Mouse (Mus musculus) forebrain, embryonic 11.5 days (tissue): ENCODE results near the gene Kif2a. TPM values are rescaled to one million over a fixed set of nuclear protein-coding genes. Genes with fewer than 3 reads are reported as not detected.
"Not testable (repeated sequence)": the region's sequence is repeated elsewhere in the genome, so short reads cannot be mapped to it uniquely, and the experiment has no call there.

Source experiments
- ATAC-seq: fragments of 200-750 bp; cut with Nextera tagmentation; replicated peaks from 2 replicates; pipeline ENCODE4 v1.8.0; 2017; ENCODE audit warnings: moderate TSS enrichment; ENCODE audit not compliant: low FRiP score
- DNase-seq: peaks from one replicate; pipeline ENCODE4 v3.0.0-alpha.2; 2017; ENCODE audit warnings: low spot score
- H3K27ac ChIP-seq: fragments of 300-500 bp; sonication (generic); 2 replicates; pipeline ENCODE4 v1.5.1; 2014; ENCODE audit warnings: low read depth, low read length
- H3K27me3 ChIP-seq: fragments of 300-500 bp; sonication (generic); 2 replicates; pipeline ENCODE4 v1.6.1; 2014; ENCODE audit warnings: mild to moderate bottlenecking, low read length, mixed read lengths; ENCODE audit not compliant: control insufficient read depth, insufficient read depth
- H3K36me3 ChIP-seq: fragments of 300-500 bp; sonication (generic); 2 replicates; pipeline ENCODE4 v1.6.1; 2014; ENCODE audit warnings: mild to moderate bottlenecking, low read length, moderate library complexity, mixed read lengths; ENCODE audit not compliant: control insufficient read depth, insufficient read depth
- H3K4me1 ChIP-seq: fragments of 300-500 bp; sonication (generic); replicated peaks from 2 replicates; pipeline ENCODE4 v1.6.1; 2014; ENCODE audit warnings: low read length, mixed read lengths; ENCODE audit not compliant: control insufficient read depth, insufficient read depth
- H3K4me2 ChIP-seq: fragments of 300-500 bp; sonication (generic); 2 replicates; pipeline ENCODE4 v1.6.1; 2014; ENCODE audit warnings: low read depth, mild to moderate bottlenecking, low read length, moderate library complexity, mixed read lengths; ENCODE audit not compliant: severe bottlenecking
- H3K4me3 ChIP-seq: fragments of 300-500 bp; sonication (generic); 2 replicates; pipeline ENCODE4 v1.5.1; 2014; ENCODE audit warnings: low read depth, low read length
- H3K9ac ChIP-seq: fragments of 300-500 bp; sonication (generic); 2 replicates; pipeline ENCODE4 v1.6.1; 2014; ENCODE audit warnings: low read length
- H3K9me3 ChIP-seq: fragments of 300-500 bp; sonication (generic); 2 replicates; pipeline ENCODE4 v1.6.1; 2016; ENCODE audit warnings: low read length, mixed read lengths; ENCODE audit not compliant: control insufficient read depth
- WGBS: fragments of 180-500 bp; shearing (Covaris S2); extraction: QIAGEN DNeasy Blood & Tissue Kit; methylation state at CpG from one replicate; pipeline ENCODE4 v1.1.7; 2014; 5-methylcytosine and 5-hydroxymethylcytosine counted together
- polyA plus RNA-seq: library from polyadenylated mRNA; unstranded; fragments of >200 nt; fragmentation: Nextera tagmentation; extraction: Ambion mirVana; gene quantifications from 2 replicates; pipeline ENCODE4 v1.2.1, GENCODE M21; 2014

Gene Kif2a
- polyA plus RNA-seq, 1 experiment from 2014 or later: 31.3 TPM

DNA sequence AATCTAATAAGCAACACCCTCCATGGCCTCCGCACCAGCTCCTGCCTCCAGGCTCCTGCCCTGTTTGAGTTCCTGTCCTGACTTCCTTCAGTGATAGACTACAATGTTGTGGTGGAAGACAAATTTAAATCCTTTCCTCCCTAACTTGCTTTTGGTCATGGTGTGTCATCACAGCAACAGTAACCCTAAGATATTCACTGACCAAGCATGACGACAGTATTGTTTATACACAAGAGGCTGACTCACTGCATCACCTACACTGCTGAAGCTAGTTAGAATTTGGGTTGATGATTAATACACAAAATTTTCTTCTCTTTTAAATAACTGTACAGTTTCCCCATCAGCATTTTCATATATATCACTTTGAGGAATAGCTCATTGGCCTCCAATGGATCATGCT is 18.7 kb downstream of the Kif2a start:
- Histone ChIP-seq H3K27me3 (no peaks in the 10 kb centered on the region), H3K4me2 (no peak overlapping the region), H3K9ac (no peak overlapping the region), H3K4me3 (no peak overlapping the region), H3K4me1 (no peaks in the 10 kb centered on the region), H3K27ac (no peak overlapping the region), H3K36me3 (no peaks in the 10 kb centered on the region), H3K9me3 (no peaks in the 10 kb centered on the region)
- WGBS: 90% methylated on average over 2 of the region's 2 CpGs
- DNase-seq (no peak), ATAC-seq (no peak)

DNA sequence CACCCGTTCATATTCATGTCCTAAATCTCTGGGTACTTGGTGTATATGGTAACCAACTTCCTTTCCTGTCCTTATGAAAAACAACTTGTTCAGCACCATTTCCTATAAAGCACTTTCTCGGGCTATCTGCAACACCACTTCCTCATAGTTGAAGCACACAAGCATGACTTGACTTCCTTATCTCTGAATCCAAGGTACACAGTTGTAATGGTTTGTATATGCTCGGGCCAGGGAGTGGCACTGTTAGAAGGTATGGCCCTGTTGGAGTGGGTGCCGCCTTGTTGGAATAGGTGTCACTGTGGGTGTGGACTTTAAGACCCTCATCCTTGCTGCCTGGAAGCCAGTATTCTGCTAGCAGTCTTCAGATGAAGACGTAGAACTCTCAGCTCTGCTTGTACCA is 23.3 kb downstream of the Kif2a start:
- Histone ChIP-seq H3K9ac (no peak overlapping the region), H3K4me3 (no peak overlapping the region), H3K27me3 (no peaks in the 10 kb centered on the region), H3K4me2 (no peak overlapping the region), H3K27ac (no peak overlapping the region), H3K9me3 (no peaks in the 10 kb centered on the region), H3K4me1 (no peaks in the 10 kb centered on the region), H3K36me3 (no peaks in the 10 kb centered on the region)
- 92% methylated on average over 5 of the region's 5 CpGs for WGBS
- ATAC-seq: no peak
- no peak for DNase-seq

DNA sequence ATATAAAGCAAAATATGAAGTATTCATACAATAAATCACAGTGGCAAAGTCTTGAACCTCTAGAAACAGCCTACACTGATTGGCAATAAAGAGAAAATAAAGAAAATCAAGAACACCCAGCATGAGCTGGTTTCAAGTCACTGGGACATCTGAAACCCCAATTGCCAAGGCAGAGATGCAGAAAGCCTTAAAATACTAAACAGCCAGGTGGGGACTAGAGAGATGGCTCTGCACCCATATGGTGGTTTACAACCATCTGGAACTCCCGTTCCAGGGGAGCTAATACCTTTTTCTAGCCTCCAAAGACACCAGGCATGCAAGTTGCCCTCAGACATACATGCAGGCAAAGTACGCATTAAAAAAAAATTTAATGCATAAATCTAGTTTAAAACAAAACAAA is 23.9 kb downstream of the Kif2a start:
- 98% methylated on average over 2 of the region's 2 CpGs for WGBS
- Histone ChIP-seq H3K27ac (no peak overlapping the region), H3K9me3 (no peaks in the 10 kb centered on the region), H3K4me3 (no peak overlapping the region), H3K27me3 (no peaks in the 10 kb centered on the region), H3K4me1 (no peaks in the 10 kb centered on the region), H3K4me2 (no peak overlapping the region), H3K36me3 (no peaks in the 10 kb centered on the region), H3K9ac (no peak overlapping the region)
- ATAC-seq (no peak), DNase-seq (no peak)

DNA sequence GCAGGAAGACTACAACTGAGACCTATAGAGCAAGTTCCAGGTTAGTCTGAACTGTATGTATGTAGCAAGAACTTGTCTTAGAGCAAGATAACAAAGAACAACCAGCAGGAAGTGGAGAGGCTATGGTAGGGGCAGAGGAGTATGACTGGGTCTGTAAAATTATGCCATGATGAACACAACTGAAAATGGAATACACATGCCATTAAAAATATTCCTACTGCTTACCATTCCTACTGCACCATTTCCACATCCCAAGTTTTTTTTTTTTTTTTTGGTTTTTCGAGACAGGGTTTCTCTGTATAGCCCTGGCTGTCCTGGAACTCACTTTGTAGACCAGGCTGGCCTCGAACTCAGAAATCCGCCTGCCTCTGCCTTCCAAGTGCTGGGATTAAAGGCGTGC is 24.4 kb downstream of the Kif2a start:
- H3K4me2 ChIP-seq, H3K9ac ChIP-seq, H3K9me3 ChIP-seq, H3K4me1 ChIP-seq, H3K4me3 ChIP-seq, H3K36me3 ChIP-seq, ATAC-seq, H3K27me3 ChIP-seq, H3K27ac ChIP-seq, DNase-seq: not testable (repeated sequence)
- 91% methylated on average over 4 of the region's 4 CpGs for WGBS

DNA sequence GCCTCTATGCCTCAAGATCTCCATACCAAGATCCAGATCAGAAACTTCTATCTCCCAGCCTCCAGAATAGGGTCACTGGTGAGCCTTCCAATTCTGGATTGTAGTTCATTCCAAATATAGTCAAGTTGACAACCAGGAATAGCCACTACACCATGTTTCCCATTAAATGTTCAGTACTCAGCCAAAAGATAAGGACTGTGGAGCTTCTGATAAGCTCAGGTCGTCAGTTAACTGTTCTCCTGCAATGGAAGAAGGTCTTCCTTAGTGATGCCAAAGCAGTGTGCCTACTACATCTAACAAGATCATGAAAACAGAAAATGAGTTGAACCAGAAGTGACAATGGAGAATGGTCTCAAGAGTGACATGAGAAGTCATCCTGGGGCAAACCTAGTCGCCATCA is 25.0 kb downstream of the Kif2a start:
- Histone ChIP-seq H3K36me3 (no peaks in the 10 kb centered on the region), H3K4me2 (no peak overlapping the region), H3K9ac (no peak overlapping the region), H3K27ac (no peak overlapping the region), H3K27me3 (no peaks in the 10 kb centered on the region), H3K4me3 (no peak overlapping the region), H3K4me1 (no peaks in the 10 kb centered on the region), H3K9me3 (no peaks in the 10 kb centered on the region)
- DNase-seq (no peak), ATAC-seq (no peak)
- 94% methylated on average over 2 of the region's 2 CpGs for WGBS

DNA sequence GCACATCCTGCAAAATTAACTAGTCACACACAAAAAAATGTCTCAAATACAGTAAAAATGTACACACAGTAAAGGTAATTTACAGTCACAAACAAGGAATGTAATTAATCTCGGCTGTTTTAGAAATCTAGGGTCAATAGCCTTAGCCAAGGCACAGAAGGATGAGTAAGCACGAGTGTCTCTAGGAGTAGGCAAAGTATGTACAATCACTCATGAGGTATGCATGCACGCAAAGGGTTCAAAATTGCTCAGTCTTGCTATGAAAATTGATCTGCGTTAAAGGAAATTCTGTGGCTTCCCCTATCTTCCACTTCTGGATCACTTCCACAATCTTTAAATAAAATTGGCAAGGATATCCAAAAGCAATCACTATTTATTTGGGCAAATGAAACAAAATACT is 60.4 kb downstream of the Kif2a start:
- Histone ChIP-seq H3K4me1 (no peaks in the 10 kb centered on the region), H3K27ac (no peak overlapping the region), H3K36me3 (peaks cover 2% of the 10 kb centered on the region; the same call in 1 of the 2 replicates), H3K9me3 (no peaks in the 10 kb centered on the region), H3K27me3 (no peaks in the 10 kb centered on the region), H3K4me2 (no peak overlapping the region), H3K4me3 (no peak overlapping the region), H3K9ac (no peak overlapping the region)
- 95% methylated on average over 4 of the region's 4 CpGs for WGBS
- ATAC-seq (no peak), DNase-seq (no peak)

DNA sequence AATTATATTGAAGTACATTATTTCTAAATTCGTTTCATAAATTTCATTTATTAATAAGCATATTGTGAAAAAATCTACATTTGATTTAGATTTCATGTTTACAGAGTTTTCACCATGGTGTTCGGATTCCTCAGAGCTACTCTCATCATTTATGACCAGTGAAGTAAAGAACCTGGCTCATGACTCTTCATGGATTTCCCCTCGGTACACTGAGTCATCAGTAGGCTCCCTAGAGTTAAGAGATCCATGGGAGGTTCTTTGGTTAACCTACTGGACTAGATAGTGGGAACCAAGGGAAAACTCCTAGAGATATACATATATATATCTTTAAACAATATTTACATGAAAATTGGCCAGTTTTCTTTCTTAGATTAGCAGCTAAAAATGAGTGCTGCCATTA is 61.4 kb downstream of the Kif2a start:
- Histone ChIP-seq H3K4me1 (no peaks in the 10 kb centered on the region), H3K9me3 (no peaks in the 10 kb centered on the region), H3K4me3 (no peak overlapping the region), H3K9ac (no peak overlapping the region), H3K36me3 (peaks cover 5% of the 10 kb centered on the region; the same call in 1 of the 2 replicates), H3K27me3 (no peaks in the 10 kb centered on the region), H3K27ac (no peak overlapping the region), H3K4me2 (no peak overlapping the region)
- ATAC-seq (no peak), DNase-seq (no peak)
- WGBS: 90% methylated on average over 3 of the region's 3 CpGs

DNA sequence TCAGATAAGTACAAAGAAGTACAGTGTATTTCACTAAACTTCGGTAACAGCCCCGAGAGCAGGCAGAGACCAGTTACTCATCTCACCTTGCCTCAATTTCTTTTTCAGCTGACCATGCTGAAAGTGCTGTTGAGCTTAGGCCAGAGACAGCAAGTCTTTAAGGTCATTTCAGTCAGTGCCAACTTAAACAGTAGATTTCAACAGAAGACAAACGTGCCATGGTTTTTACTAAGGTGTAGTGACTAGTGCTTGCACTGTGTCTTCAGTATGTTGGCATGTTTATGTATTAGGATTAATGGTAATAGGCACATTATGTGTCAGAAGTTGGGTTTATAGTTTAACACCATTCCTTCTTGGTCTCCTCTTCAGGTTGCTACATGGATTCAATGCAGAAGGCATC is 63.6 kb downstream of the Kif2a start:
- Histone ChIP-seq H3K4me3 (no peak overlapping the region), H3K9ac (no peak overlapping the region), H3K27ac (no peak overlapping the region), H3K4me2 (no peak overlapping the region), H3K4me1 (no peaks in the 10 kb centered on the region), H3K36me3 (peaks cover 4% of the 10 kb centered on the region; the same call in 1 of the 2 replicates), H3K9me3 (no peaks in the 10 kb centered on the region), H3K27me3 (no peaks in the 10 kb centered on the region)
- 91% methylated on average over 3 of the region's 3 CpGs for WGBS
- ATAC-seq (no peak), DNase-seq (no peak)

DNA sequence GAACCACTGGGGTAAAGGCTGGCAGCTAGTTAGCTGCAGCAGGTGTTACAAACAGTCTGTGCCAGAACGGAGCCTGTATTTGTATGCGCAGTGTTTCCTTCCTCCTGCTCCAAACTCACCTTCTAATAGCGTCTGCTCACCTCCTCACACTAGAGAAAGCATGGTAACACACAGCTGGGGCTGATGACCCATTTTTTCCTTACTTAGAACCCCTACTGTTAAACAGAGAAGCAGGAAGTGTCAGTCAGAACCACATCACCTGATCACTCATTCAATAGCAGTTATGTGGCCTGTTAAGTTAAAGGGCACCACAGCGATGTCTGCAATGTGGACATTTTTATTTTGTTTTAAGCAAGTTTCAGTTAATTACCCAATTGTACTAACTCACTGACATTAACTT is 64.4 kb downstream of the Kif2a start:
- ATAC-seq (no peak), DNase-seq (no peak)
- 93% methylated on average over 4 of the region's 4 CpGs for WGBS
- H3K4me3 ChIP-seq: no peak overlapping the region
- H3K27me3 ChIP-seq: no peaks in the 10 kb centered on the region
- H3K27ac ChIP-seq: no peak overlapping the region
- no peak overlapping the region for H3K4me2 ChIP-seq
- no peaks in the 10 kb centered on the region for H3K4me1 ChIP-seq
- H3K9ac ChIP-seq: no peak overlapping the region
- H3K9me3 ChIP-seq: no peaks in the 10 kb centered on the region
- H3K36me3 ChIP-seq: peaks cover 4% of the 10 kb centered on the region; the same call in 1 of the 2 replicates
